Mouse (Mus musculus): ENCODE measurements around the gene Popdc2. TPM values are rescaled to one million over a fixed set of nuclear protein-coding genes. Genes with fewer than 3 reads are reported as not detected.

Gene Popdc2
- total RNA-seq, 1 experiment from 2014 or later, result 0.09 TPM

DNA sequence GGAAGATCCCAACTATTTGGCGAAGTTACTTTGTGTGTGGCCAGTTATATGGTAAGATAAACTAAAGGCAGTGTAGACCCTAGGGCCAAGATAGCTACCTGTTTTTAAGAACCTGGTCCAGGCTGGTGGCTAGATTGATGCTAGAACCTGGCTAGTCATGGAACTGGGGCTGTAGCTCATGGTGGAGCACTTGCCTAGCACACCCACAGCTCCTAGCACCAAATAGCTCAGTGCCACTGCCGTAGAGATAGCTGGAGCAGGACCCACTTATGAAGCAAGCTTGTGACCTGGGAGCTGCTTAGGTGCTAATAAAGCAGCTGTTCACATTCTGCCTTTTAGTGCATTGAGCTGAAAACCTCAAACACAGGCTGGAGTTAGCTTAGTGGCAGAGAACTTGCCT is 8.4 kb upstream of the Popdc2 start:
- peak; percentile 33; the same call in 1 of the 2 replicates for ATAC-seq (replicated peaks; ENCODE audit: low read depth, poor library complexity, severe bottlenecking)

DNA sequence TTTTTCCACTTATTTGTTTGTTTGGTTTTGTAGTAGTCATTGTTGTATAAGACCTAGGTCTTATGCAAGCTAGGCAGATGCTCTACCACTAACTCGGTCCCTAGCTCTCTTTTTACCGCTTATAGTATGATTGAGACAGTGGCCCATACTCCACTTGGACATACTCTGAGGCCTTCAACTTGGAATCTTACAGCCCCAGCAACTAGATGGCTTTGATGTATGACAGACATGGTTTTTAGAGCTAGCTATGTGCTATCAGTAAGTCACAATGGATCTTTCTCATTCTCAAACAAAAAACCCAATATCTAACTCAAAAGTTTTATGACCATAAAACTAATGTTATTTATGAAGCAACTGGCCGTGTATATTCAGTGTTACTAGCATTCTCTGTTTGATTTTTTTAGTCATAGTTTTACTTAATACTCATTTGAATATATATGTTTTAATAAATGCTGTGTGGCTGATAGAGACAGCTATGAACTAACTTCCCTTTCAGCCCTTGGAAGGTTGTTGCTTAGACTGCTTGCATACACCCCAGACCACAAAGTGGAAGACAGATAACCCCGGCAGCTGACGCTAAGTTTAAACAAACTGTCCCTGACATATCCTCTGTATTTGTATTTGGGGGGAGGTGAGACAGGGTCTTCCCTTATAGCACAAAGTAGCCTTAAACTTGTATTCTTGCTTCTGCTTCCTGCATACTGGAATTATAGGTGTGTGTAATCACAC is 7.7 kb upstream of the Popdc2 start:
- peak; percentile 71; the same call in 1 of the 2 replicates for ATAC-seq (replicated peaks; ENCODE audit: low read depth, poor library complexity, severe bottlenecking)

DNA sequence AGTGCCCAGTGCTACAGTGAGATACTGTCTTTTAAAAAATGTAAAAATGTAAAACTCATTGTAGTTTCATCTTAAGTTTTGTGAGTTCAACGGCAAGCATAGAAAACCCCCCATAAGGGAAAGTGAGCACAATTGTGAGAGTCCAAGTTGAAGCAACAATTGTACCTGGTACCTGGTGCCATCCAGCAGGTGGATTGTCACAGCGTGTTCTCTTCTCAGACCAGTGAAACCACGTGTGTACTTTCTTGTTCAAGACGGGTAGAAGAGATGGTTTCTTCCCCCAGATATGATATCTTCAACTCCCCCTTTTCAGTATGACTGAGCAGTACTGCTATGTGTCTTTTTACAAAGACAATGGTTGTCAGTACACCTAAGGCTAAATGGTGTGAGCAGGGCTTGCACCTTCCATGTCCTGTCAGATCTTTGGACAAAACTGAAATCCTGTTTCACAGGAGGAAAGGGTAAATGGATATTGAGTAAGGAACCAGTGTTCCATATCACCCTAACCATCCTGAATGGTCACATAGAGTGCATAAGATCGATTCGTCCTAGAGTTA is 3.7 kb upstream of the Popdc2 start:
- no peak for ATAC-seq (replicated peaks; ENCODE audit: low read depth, poor library complexity, severe bottlenecking)

GRCm38 (mm10) chr16:38359241-38359640 is 2.8 kb upstream of the Popdc2 start:
- ATAC-seq (replicated peaks; ENCODE audit: low read depth, poor library complexity, severe bottlenecking), result no peak

GRCm38 (mm10) chr16:38359857-38360256 is 2.2 kb upstream of the Popdc2 start:
- ATAC-seq (replicated peaks; ENCODE audit: low read depth, poor library complexity, severe bottlenecking), result 0 out of 2 replicates have a peak, but pooled peaks have one; percentile 22

- no peak for ATAC-seq (replicated peaks; ENCODE audit: low read depth, poor library complexity, severe bottlenecking)
Observed at GRCm38 (mm10) chr16:38360317-38360716, 1.7 kb upstream of the Popdc2 start.

GRCm38 (mm10) chr16:38362493-38363255 is 665 bp downstream of the Popdc2 start:
- ATAC-seq (replicated peaks; ENCODE audit: low read depth, poor library complexity, severe bottlenecking), result no peak

- ATAC-seq (replicated peaks; ENCODE audit: low read depth, poor library complexity, severe bottlenecking), result no peak
Observed at GRCm38 (mm10) chr16:38363256-38363595, 1.2 kb downstream of the Popdc2 start.

GRCm38 (mm10) chr16:38363657-38364056 is 1.6 kb downstream of the Popdc2 start:
- ATAC-seq (replicated peaks; ENCODE audit: low read depth, poor library complexity, severe bottlenecking), result no peak

DNA sequence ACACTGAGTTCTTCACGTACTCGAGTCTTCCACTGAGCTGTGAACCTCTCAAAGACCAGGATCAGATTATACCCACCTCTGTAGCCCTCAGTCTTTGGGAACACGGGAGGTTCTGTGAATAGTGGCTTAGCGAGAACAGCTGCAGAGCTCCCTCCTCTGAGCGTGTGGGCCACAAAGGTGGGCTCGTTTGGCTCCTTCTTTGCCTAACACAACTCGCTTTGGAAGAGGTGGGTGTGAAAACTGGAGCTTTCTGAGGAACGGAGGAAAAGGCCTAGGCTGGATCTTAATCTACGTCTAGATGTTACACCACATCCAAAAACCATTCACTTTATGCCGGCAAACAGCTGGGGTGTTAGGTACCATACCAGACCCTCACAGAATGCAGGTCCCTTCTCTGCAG is 3.4 kb downstream of the Popdc2 start:
- no peak for ATAC-seq (replicated peaks; ENCODE audit: low read depth, poor library complexity, severe bottlenecking)

GRCm38 (mm10) chr16:38366231-38366630 is 4.2 kb downstream of the Popdc2 start:
- ATAC-seq (replicated peaks; ENCODE audit: low read depth, poor library complexity, severe bottlenecking), result no peak

DNA sequence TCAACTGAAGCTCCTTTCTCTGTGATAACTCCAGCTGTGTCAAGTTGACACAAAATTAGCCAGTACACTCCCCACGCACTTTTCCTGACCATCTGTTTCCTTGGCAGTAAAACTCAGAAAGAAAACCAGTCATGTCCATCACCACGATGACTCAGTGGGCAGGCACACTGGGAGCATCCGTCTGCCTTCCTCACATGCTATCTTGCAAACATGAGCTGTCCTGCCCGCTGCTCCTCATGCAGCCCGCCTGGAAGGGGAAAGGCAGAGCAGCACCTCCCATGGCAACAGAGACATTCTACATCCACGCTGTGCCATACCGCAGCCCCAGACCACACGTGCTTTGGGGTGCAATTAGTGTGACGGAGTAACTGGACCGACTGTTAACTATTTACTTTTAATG is 6.3 kb downstream of the Popdc2 start:
- ATAC-seq (replicated peaks; ENCODE audit: low read depth, poor library complexity, severe bottlenecking), result peak; percentile 65

GRCm38 (mm10) chr16:38369000-38369399 is 7.0 kb downstream of the Popdc2 start:
- no peak for ATAC-seq (replicated peaks; ENCODE audit: low read depth, poor library complexity, severe bottlenecking)

DNA sequence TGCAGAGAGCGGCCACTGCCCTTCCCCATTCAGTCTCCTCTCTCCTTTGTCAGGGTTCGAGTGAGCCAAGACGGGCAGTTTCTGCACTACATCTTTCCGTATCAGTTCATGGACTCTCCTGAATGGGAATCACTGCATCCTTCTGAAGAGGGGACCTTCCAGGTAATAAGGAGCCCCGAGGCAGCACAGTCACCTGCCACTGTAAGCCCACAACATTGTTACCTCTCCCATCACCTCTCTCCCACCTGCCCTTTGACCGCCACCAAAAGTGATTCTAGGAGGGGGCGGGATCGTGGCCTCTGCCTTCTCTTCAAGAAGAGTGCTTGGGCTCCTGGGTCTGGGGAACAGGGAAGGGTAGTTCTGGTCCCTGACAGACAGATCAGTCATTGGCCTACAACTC is 7.4 kb downstream of the Popdc2 start:
- ATAC-seq (replicated peaks; ENCODE audit: low read depth, poor library complexity, severe bottlenecking), result no peak

DNA sequence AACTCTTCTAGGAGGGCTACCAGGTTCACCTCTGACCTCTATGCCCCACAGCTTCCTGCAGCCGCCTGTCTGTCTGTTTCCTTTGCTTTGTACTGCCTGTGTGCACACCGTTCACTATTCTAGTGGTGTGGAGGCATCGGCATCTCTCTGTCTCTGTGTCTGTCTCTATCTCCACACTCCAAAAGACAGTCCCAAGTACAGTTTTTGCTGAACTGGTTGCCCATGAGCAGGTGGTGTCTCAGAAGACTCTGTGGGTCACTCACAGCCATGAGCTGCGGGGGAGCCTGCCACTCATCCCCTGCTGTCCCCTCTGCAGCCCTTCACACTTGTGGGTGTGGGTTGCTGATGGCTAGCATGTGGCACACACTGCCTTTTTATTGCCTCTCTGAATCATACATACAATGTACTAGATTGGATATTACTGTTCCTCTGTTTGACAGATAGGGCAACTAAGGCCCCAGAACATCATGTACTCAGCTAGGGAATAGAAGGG is 8.0 kb downstream of the Popdc2 start:
- ATAC-seq (replicated peaks; ENCODE audit: low read depth, poor library complexity, severe bottlenecking), result no peak

- no peak for ATAC-seq (replicated peaks; ENCODE audit: low read depth, poor library complexity, severe bottlenecking)
Observed at GRCm38 (mm10) chr16:38370633-38371374, 8.8 kb downstream of the Popdc2 start.

GRCm38 (mm10) chr16:38371705-38372296 is 9.8 kb downstream of the Popdc2 start:
- peak; percentile 64 for ATAC-seq (replicated peaks; ENCODE audit: low read depth, poor library complexity, severe bottlenecking)

- ATAC-seq (replicated peaks; ENCODE audit: low read depth, poor library complexity, severe bottlenecking), result no peak
Observed at GRCm38 (mm10) chr16:38372876-38373275, 10.9 kb downstream of the Popdc2 start.

- no peak for ATAC-seq (replicated peaks; ENCODE audit: low read depth, poor library complexity, severe bottlenecking)
Observed at GRCm38 (mm10) chr16:38373439-38373838, 11.4 kb downstream of the Popdc2 start.

DNA sequence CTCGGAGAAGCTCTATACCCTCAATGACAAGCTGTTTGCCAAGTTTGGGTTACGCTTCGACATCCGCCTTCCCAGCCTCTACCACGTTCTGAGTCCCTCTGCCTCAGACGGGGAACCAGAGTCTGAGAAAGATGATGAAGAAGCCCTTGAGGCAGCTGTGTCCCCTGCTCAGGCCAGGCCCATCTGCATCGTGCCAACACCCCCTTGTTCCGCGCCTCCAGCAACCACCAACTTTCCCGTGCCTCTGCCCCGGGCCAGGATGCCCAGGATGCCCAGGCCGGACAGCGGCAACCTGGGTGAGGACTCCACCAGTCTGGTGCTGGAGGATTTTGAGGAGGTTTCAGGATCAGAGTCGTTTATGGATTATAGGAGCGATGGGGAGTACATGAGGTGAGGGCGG is 11.9 kb downstream of the Popdc2 start:
- ATAC-seq (replicated peaks; ENCODE audit: low read depth, poor library complexity, severe bottlenecking), result no peak
